Mouse (Mus musculus): ENCODE results near the gene Dhx30. TPM values are rescaled to one million over a fixed set of nuclear protein-coding genes. Genes with fewer than 3 reads are reported as not detected.
A peak's percentile ranks its signal among the peaks of the same experiment; 100 is the strongest.

The Dhx30 gene
- total and polyA plus RNA-seq, 3 experiments = 68.1 to 102 (median 92.7) TPM

DNA sequence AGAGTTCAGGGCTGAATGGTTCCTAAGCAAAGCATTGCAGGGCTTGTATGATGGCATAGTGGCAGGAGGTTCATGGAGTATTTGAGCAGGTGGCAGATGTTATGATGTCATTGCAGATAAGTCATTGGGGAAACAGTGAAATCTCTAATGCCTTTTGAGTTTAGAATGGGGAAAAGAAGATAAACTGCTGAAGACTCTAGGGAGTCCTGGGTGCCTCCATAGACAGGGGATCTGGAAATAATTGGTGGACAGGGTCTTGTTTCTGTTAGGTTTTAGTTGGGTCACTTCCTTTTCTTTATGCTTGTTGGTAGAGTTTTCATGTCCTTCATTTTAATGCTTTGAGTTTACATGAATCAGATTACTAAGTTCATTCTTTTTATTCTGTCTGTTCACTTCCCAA, 70.4 kb downstream of the Dhx30 start:
- no peak for DNase-seq

DNA sequence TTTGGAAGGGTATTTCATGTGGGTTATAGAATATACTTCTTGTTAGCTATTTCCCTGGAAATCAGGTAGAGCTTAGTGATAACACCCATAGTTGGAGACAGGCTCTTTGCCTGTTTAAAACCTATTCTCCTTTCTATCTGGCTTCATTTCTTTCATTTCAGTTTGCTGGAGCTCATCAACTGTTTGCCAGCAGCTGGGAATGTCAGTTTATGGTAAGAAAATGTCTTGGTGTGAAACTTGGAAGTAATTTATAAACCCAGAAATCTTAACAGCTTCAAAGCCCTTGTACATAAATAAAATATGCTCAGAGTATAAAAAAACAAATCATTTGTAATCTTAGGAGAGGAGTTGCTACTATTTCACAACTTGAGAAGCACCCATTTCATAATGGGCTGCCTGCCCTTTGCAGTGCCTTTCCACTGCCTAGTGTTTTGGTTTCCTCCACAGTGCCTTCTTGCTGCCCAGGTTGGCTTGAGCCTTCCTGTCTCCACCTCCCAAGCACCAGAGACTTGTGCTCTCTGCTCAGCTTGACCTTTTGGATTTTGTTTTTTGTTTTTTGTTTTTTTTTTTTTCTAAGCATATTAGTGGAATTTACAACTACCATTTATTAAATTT, 71.8 kb downstream of the Dhx30 start:
- DNase-seq = no peak

DNA sequence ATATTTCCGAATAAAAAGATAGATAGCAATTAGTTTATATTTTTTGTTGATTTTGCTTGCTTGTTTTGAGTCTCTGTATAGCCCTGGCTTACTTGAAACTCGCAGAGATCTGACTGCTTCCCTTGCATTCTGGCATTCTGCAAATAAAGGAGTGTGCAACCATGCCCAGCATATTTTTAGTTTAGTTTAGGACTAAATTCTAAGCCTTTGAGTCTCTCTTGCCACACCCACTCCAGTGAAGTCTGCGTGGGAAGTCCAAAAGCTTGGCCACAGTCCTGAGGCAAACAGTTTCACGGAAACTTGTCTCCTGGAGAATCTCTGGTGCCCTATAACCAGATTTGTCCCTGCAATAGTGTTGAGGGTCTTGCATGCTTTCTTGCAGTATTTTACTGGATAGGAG, 73.3 kb downstream of the Dhx30 start:
- DNase-seq = no peak

DNA sequence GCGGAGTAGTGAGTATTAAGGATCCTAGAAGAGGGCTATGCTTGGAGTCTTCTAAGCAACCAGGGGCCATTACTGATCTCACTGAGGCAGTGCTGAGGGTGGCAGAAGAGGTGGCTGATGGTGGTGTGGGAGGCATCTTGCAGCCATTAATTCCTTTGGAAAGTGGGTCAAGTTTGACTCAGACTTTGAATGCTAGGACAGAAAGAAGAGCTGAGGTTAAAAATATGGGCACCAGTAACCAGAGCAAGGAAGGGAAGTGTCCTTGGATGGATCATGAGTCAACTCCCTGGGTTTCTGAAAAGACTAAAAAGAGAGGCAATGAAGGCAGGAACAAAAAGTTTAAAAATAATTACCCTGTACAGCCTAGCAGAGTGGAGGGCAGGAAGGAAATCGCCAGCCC, 79.1 kb downstream of the Dhx30 start:
- peak; percentile 58 for DNase-seq

DNA sequence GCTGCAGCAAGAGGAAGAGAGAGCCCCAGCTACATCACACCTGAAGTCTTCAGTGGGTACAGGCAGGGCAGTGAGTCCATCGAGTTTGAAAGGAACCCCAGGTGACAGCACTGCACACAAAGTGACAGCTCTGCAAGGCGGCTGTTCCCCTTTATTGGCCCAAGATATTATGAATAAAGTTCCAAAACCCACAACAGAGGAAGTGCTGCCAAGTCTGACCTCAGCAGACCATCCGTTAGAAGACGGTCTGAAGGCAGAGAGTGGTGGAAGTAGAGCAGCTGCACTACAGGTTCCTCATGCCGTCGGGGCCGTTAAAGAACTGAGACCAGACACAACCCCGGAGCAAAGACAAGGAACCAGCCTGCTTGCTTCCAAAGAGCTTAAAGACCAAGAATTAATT, 79.7 kb downstream of the Dhx30 start:
- DNase-seq = peak; percentile 16

DNA sequence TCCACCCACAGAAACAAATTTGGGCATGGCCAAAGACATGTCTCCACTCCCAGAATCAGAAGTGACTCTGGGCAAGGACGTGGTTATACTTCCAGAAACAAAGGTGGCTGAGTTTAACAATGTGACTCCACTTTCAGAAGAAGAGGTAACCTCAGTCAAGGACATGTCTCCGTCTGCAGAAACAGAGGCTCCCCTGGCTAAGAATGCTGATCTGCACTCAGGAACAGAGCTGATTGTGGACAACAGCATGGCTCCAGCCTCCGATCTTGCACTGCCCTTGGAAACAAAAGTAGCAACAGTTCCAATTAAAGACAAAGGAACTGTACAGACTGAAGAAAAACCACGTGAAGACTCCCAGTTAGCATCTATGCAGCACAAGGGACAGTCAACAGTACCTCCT, 82.5 kb downstream of the Dhx30 start:
- DNase-seq = no peak

Other genes with a start within 250 kb of the Dhx30 start
- 10 to 100 TPM; 11.4 to 13.3 TPM for gene Cdc25a, start 242.3 kb downstream of the Dhx30 start, total RNA-seq (2021)
- 4.3 TPM in 2 replicates for gene Cdc25a, start 242.3 kb downstream of the Dhx30 start, polyA plus RNA-seq (2012; rRNA removed)
- gene Map4, start 186.4 kb downstream of the Dhx30 start, total RNA-seq (2021) = 10 to 100 TPM; 81.6 to 82.5 TPM
- gene Map4, start 186.4 kb downstream of the Dhx30 start, polyA plus RNA-seq (2012; rRNA removed) = 219 and 223 TPM in 2 replicates
- gene Smarcc1, start 122 bp downstream of the Dhx30 start, total RNA-seq (2021) = 10 to 100 TPM; 46.1 to 58.3 TPM
- 20.8 and 26.4 TPM in 2 replicates for gene Smarcc1, start 122 bp downstream of the Dhx30 start, polyA plus RNA-seq (2012; rRNA removed)
- gene Cspg5, start 126.0 kb upstream of the Dhx30 start, total RNA-seq (2021) = 10 to 100 TPM; 18.0 to 19.6 TPM
- gene Cspg5, start 126.0 kb upstream of the Dhx30 start, polyA plus RNA-seq (2012; rRNA removed) = 10.8 and 13.9 TPM in 2 replicates
- gene Elp6, start 187.3 kb upstream of the Dhx30 start, total RNA-seq (2021) = 10 to 100 TPM in 1 of 2 experiments, 1 to 10 TPM in 1; 5.6 to 11.3 TPM
- 9.9 and 10.3 TPM in 2 replicates for gene Elp6, start 187.3 kb upstream of the Dhx30 start, polyA plus RNA-seq (2012; rRNA removed)
- gene Scap, start 215.5 kb upstream of the Dhx30 start, total RNA-seq (2021) = 100 to 1,000 TPM in 1 of 2 experiments, 10 to 100 TPM in 1; 98.3 to 148 TPM
- gene Scap, start 215.5 kb upstream of the Dhx30 start, polyA plus RNA-seq (2012; rRNA removed) = 99.4 and 112 TPM in 2 replicates

Data from adrenal gland, adult 2 months (tissue).